Mouse (Mus musculus): ENCODE measurements around the gene Sppl3.

DNA sequence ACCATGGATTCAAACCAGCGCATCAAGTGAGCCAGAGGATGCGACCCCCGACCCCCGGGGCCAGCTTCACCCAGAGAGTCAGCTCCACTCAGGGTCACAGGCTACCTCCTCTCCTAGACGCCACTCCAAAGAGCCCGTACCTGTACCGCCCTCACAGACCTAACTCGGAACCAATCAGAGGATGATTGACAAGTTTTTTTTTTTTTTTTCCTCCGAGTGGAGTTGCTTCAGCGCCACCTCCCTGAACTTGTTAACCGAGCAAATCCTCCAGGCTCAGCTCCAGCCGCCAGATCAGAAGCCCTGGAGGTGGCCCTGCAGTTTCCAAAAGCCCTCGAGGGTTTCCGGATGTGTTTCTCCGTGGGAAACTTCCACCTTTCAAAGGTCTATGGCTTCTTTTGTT, 28.9 kb upstream of the Sppl3 start:
- TF ChIP-seq EP300 (IDR thresholded peaks at IDR 0.05; ENCODE audit: low read length) (no peak), POLR2A (IDR thresholded peaks at IDR 0.05; ENCODE audit: low read depth, low read length) (no peak), MXI1 (IDR thresholded peaks at IDR 0.05; ENCODE audit: low read depth, low read length) (no peak), CHD2 (IDR thresholded peaks at IDR 0.05; ENCODE audit: low read length) (no peak), KAT2A (IDR thresholded peaks at IDR 0.05; ENCODE audit: insufficient replicate concordance, low read length) (no peak), JUN (IDR thresholded peaks at IDR 0.05; ENCODE audit: insufficient read depth, low read depth, low read length) (no peak), CHD1 (IDR thresholded peaks at IDR 0.05; ENCODE audit: low read depth, low read length) (no peak), USF1 (IDR thresholded peaks at IDR 0.05; ENCODE audit: low read depth, low read length) (no peak), NRF1 (IDR thresholded peaks at IDR 0.05; ENCODE audit: low read depth, low read length) (no peak), CTCF (conservative IDR thresholded peaks at IDR 0.05 in 1 of 2, IDR thresholded peaks at IDR 0.05 in 1 of 2; ENCODE audit: low read depth in 2 of 2, low read length in 2 of 2) (no peak), GABPA (IDR thresholded peaks at IDR 0.05; ENCODE audit: insufficient replicate concordance, low read depth, low read length) (no peak), ELF1 (IDR thresholded peaks at IDR 0.05; ENCODE audit: low read depth, low read length) (no peak)

All from CH12.LX (cell line).